Mouse (Mus musculus): Measurements from ENCODE around the gene Wnk2. TPM values are rescaled to one million over a fixed set of nuclear protein-coding genes. Genes with fewer than 3 reads are reported as not detected.

Gene Wnk2
- polyA plus RNA-seq, 1 experiment from 2014 or later, result 0.50 TPM

DNA sequence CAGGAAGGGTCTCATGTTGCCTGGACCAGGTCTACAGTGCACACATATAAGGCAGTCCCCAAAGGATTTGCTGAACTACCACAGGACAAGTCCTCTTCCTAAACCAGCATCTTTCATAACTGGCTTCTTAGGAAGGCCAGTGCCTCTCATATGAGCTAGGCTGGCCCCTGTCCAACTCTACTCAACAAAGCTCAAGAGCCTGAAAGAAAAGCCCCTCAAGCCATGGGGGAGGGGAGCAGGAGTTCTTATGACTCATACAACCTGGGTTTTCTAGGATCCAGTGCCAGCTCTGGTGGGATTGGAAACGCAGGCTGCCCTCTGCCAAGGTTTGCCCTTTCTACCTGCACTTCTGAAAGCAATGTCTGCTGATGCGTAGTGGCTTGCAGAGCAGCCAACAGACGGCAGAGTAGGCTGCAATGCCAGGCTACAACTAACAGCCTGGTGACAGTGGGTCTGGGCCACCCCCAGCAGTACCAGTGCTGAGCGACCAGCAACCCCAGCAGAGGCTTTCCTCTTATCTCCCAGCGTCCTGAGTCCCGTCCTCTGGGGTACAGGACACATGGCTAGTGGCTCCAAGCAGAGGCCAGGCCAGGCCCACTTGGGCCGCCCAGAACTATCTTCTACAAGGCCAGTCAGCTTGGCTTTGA, 110.8 kb downstream of the Wnk2 start:
- Histone ChIP-seq H3K27ac (no peak overlapping the region), H3K4me2 (ENCODE audit: low read length) (no peak overlapping the region), H3K9me3 (replicated peaks; ENCODE audit: low read length) (no peaks in the 10 kb centered on the region), H3K9ac (ENCODE audit: low read depth, low read length) (no peak overlapping the region), H3K4me3 (replicated peaks; ENCODE audit: low read depth, low read length) (no peak overlapping the region), H3K27me3 (ENCODE audit: insufficient read depth, low read length) (no peaks in the 10 kb centered on the region), H3K4me1 (replicated peaks; ENCODE audit: insufficient read depth, low read length) (no peaks in the 10 kb centered on the region), H3K36me3 (ENCODE audit: insufficient read depth, low read length) (no peaks in the 10 kb centered on the region)
- DNase-seq (ENCODE audit: low spot score) (peak; percentile 40), ATAC-seq (replicated peaks; ENCODE audit: low FRiP score, low read depth) (0 out of 2 replicates have a peak, but pooled peaks have one; percentile 21)
- WGBS, result 76% methylated on average over 7 of the region's 7 CpGs
- no peak for TF ChIP-seq CTCF (IDR thresholded peaks at IDR 0.05; ENCODE audit: low read depth)

DNA sequence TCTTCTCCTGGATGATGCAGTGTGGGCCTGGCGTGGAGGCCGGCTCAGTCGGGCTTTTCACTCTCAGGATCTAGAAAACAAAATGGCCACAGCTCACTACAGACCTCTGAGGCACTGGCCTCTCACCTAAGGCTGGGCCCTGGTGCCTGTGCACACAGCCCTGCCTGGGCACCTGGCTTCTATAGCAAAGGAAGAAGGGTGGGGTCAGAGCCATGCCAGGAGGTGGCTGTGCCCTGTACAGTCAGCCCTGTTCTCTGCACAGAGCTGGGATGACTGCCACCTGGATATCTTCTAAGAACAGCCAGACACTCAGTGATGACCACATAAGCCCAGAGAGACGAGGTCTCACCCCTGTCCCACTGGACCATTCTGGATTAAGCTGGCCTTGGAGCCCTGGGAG, 111.4 kb downstream of the Wnk2 start:
- WGBS, result 82% methylated on average over 4 of the region's 4 CpGs
- H3K27ac ChIP-seq, result no peak overlapping the region

DNA sequence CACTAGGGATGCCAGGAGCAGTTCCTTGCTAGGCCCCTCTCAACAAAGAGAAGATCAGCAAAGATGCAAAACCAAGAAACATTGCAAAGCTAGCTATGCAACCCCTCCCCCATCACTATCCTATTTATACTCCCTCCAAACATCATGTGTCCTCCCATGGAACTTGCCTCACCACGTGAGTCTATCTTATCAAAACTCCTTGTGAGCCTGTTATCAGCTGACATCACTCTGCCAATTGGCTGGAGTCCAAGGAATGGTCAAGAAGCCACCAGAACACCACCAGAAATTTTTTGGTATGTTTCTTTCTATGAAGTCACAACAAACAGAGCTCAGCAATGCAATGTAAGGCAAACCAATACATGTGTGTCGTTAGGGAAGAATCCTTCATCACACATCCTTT, 116.8 kb downstream of the Wnk2 start:
- Histone ChIP-seq H3K9me3 (replicated peaks; ENCODE audit: low read length) (no peaks in the 10 kb centered on the region), H3K4me2 (ENCODE audit: low read length) (no peak overlapping the region), H3K4me1 (replicated peaks; ENCODE audit: insufficient read depth, low read length) (no peaks in the 10 kb centered on the region), H3K27me3 (ENCODE audit: insufficient read depth, low read length) (no peaks in the 10 kb centered on the region), H3K27ac (no peak overlapping the region), H3K36me3 (ENCODE audit: insufficient read depth, low read length) (no peaks in the 10 kb centered on the region), H3K4me3 (replicated peaks; ENCODE audit: low read depth, low read length) (no peak overlapping the region), H3K9ac (ENCODE audit: low read depth, low read length) (no peak overlapping the region)
- TF ChIP-seq CTCF (IDR thresholded peaks at IDR 0.05; ENCODE audit: low read depth), result no peak
- ATAC-seq (replicated peaks; ENCODE audit: low FRiP score, low read depth) (no peak), DNase-seq (ENCODE audit: low spot score) (no peak)
- 67% methylated on average over 2 of the region's 2 CpGs for WGBS

More for the DNA sequence above, 111.4 kb downstream of the Wnk2 start:
- no peak for DNase-seq (ENCODE audit: low spot score)
- TF ChIP-seq CTCF (IDR thresholded peaks at IDR 0.05; ENCODE audit: low read depth), result no peak
- peak; percentile 29; the same call in 1 of the 2 replicates for ATAC-seq (replicated peaks; ENCODE audit: low FRiP score, low read depth)
- Histone ChIP-seq H3K9me3 (replicated peaks; ENCODE audit: low read length) (no peaks in the 10 kb centered on the region), H3K27me3 (ENCODE audit: insufficient read depth, low read length) (no peaks in the 10 kb centered on the region), H3K4me1 (replicated peaks; ENCODE audit: insufficient read depth, low read length) (no peaks in the 10 kb centered on the region), H3K4me3 (replicated peaks; ENCODE audit: low read depth, low read length) (no peak overlapping the region), H3K36me3 (ENCODE audit: insufficient read depth, low read length) (no peaks in the 10 kb centered on the region), H3K4me2 (ENCODE audit: low read length) (no peak overlapping the region), H3K9ac (ENCODE audit: low read depth, low read length) (no peak overlapping the region)

DNA sequence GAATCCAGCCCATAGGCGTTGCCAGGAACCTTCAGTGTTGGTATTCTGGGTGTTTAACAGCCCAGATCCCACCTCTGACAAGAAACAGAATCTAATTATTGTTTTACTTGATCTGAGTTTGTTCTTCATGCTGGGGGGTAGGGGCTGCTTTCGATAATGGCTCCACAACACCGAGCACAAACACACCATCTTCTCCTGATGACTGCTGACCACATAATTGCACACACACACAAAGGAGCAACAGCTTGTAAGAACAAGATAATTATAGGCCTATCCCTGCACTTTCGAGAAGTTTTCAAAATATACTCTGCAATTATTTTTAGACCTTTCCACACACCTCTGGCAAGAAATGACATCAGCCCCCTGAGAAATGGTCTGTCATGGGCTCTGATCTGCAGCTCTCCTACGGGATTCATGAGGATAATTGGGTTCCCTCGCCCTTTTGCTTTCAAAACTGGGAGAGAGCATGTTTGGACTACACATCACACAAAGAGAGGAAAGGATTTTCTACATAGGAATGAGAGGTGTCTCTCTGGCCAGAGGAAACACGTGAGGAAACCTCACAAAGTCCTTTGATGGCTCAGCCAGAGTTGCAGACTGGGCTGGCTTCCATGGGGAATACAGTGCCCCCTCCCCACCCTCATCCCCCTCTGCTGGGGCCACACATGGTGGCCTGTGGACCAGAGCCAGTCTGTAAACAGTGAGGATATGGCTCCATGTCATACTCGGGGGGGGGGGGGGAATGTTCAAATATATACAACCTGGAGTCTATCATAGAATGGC, 118.9 kb downstream of the Wnk2 start:
- Histone ChIP-seq H3K36me3 (ENCODE audit: insufficient read depth, low read length) (no peaks in the 10 kb centered on the region), H3K27me3 (ENCODE audit: insufficient read depth, low read length) (no peaks in the 10 kb centered on the region), H3K4me3 (replicated peaks; ENCODE audit: low read depth, low read length) (no peak overlapping the region), H3K9ac (ENCODE audit: low read depth, low read length) (no peak overlapping the region), H3K4me2 (ENCODE audit: low read length) (no peak overlapping the region), H3K9me3 (replicated peaks; ENCODE audit: low read length) (no peaks in the 10 kb centered on the region), H3K4me1 (replicated peaks; ENCODE audit: insufficient read depth, low read length) (no peaks in the 10 kb centered on the region), H3K27ac (no peak overlapping the region)
- DNase-seq (ENCODE audit: low spot score) (no peak), ATAC-seq (replicated peaks; ENCODE audit: low FRiP score, low read depth) (no peak)
- 67% methylated on average over 8 of the region's 8 CpGs for WGBS
- TF ChIP-seq CTCF (IDR thresholded peaks at IDR 0.05; ENCODE audit: low read depth), result no peak

DNA sequence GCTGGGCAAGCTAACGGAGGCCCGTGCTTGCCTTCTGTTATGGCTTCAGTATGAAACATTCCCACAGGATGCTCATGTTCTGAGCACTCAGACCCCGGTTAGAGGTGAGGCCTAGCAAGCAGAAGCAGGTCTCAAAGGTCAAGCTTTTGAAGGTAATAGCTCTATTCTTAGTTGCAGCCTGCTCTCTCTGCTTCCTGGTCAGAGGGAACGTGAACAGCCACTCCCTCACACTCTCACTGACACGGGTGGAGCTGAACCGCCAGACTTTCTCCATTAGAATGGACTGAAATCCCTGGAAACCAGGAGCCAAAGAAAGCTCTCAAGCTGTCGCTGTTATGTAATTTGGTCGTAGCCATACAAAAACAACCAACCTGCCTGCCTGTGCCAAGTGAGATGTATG, 120.8 kb downstream of the Wnk2 start:
- ATAC-seq (replicated peaks; ENCODE audit: low FRiP score, low read depth), result no peak
- Histone ChIP-seq H3K4me1 (replicated peaks; ENCODE audit: insufficient read depth, low read length) (no peaks in the 10 kb centered on the region), H3K36me3 (ENCODE audit: insufficient read depth, low read length) (no peaks in the 10 kb centered on the region), H3K4me3 (replicated peaks; ENCODE audit: low read depth, low read length) (no peak overlapping the region), H3K4me2 (ENCODE audit: low read length) (no peak overlapping the region), H3K27ac (no peak overlapping the region), H3K9me3 (replicated peaks; ENCODE audit: low read length) (no peaks in the 10 kb centered on the region), H3K27me3 (ENCODE audit: insufficient read depth, low read length) (no peaks in the 10 kb centered on the region), H3K9ac (ENCODE audit: low read depth, low read length) (no peak overlapping the region)
- DNase-seq (ENCODE audit: low spot score), result no peak
- 79% methylated on average over 8 of the region's 8 CpGs for WGBS
- TF ChIP-seq CTCF (IDR thresholded peaks at IDR 0.05; ENCODE audit: low read depth), result no peak

GRCm38 (mm10) chr13:49025521-49025920, 122.3 kb downstream of the Wnk2 start:
- H3K4me1 ChIP-seq (replicated peaks; ENCODE audit: insufficient read depth, low read length), result no peaks in the 10 kb centered on the region
- H3K9ac ChIP-seq (ENCODE audit: low read depth, low read length), result no peak overlapping the region
- DNase-seq (ENCODE audit: low spot score), result no peak
- H3K27ac ChIP-seq, result no peak overlapping the region
- no peaks in the 10 kb centered on the region for H3K27me3 ChIP-seq (ENCODE audit: insufficient read depth, low read length)
- H3K4me3 ChIP-seq (replicated peaks; ENCODE audit: low read depth, low read length), result no peak overlapping the region
- no peaks in the 10 kb centered on the region for H3K9me3 ChIP-seq (replicated peaks; ENCODE audit: low read length)
- 33% methylated on average over 1 of the region's 1 CpGs for WGBS
- no peaks in the 10 kb centered on the region for H3K36me3 ChIP-seq (ENCODE audit: insufficient read depth, low read length)
- no peak for ATAC-seq (replicated peaks; ENCODE audit: low FRiP score, low read depth)
- H3K4me2 ChIP-seq (ENCODE audit: low read length), result no peak overlapping the region
- TF ChIP-seq CTCF (IDR thresholded peaks at IDR 0.05; ENCODE audit: low read depth), result no peak
